Mouse (Mus musculus): ENCODE measurements around the gene Vav2. TPM values are rescaled to one million over a fixed set of nuclear protein-coding genes. Genes with fewer than 3 reads are reported as not detected.
A peak's percentile ranks its signal among the peaks of the same experiment; 100 is the strongest.

Gene Vav2
- polyA plus RNA-seq, 1 experiment from 2014 or later: 9.2 TPM

DNA sequence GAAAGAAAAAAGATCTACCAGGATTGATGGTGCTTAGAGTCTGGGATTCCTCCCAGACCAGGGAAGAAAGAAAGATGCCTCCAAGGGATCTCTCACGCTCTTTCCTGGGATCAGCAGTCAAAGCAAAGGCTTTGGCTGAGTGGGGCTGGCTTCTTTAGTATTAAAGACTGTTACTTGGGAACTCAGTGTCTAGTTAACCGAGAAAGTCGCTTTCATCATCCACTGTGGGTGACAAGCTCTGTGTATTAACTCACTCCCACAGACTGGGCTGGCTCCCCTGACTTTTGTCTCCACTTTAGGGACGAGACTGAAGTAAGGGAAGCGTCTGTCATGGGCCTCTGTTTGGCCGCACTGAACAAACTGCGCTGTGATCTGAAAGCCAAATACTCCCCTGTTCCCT lies 180.9 kb downstream of the Vav2 start:
- no peak overlapping the region for H3K9ac ChIP-seq (ENCODE audit: low read depth, low read length)
- H3K4me2 ChIP-seq (ENCODE audit: low read length): no peak overlapping the region
- no peaks in the 10 kb centered on the region for H3K4me1 ChIP-seq (ENCODE audit: control insufficient read depth, insufficient read depth, low read length)
- no peak overlapping the region for H3K27ac ChIP-seq (ENCODE audit: low read length)
- ATAC-seq: no peak
- 58% methylated on average over 7 of the region's 7 CpGs for WGBS
- no peaks in the 10 kb centered on the region for H3K36me3 ChIP-seq (ENCODE audit: control insufficient read depth, insufficient read depth, low read length)
- H3K9me3 ChIP-seq (replicated peaks; ENCODE audit: control insufficient read depth, low read length, poor library complexity, severe bottlenecking): no peaks in the 10 kb centered on the region
- H3K27me3 ChIP-seq (ENCODE audit: control insufficient read depth, insufficient read depth, low read depth, low read length): no peaks in the 10 kb centered on the region
- H3K4me3 ChIP-seq (ENCODE audit: low read depth, low read length): no peak overlapping the region

DNA sequence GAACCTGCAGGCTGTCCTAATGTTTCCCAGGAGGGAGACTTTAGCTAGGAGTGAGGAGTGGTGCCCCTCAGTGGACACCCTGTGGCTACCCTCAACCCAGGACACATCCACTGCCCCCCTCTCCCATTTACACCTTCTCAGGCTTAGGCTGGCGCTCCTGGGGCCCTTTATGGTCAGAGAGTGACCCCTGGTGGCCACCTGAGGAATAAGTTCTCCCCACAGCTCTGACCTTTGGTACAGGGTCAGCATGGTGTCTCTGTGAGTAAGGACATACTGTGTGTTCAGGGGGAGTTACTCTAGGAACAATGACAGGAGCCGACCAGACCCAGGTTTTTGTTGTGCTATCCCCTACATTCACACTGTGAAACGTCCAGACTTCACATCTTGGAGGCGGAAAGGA lies 189.5 kb downstream of the Vav2 start:
- H3K36me3 ChIP-seq (ENCODE audit: control insufficient read depth, insufficient read depth, low read length): no peaks in the 10 kb centered on the region
- no peak overlapping the region for H3K9ac ChIP-seq (ENCODE audit: low read depth, low read length)
- no peaks in the 10 kb centered on the region for H3K4me1 ChIP-seq (ENCODE audit: control insufficient read depth, insufficient read depth, low read length)
- no peaks in the 10 kb centered on the region for H3K27me3 ChIP-seq (ENCODE audit: control insufficient read depth, insufficient read depth, low read depth, low read length)
- H3K4me2 ChIP-seq (ENCODE audit: low read length): no peak overlapping the region
- no peak overlapping the region for H3K27ac ChIP-seq (ENCODE audit: low read length)
- WGBS: 28% methylated on average over 4 of the region's 4 CpGs
- ATAC-seq: peak; percentile 61; the same call in 1 of the 2 replicates
- H3K4me3 ChIP-seq (ENCODE audit: low read depth, low read length): no peak overlapping the region
- no peaks in the 10 kb centered on the region for H3K9me3 ChIP-seq (replicated peaks; ENCODE audit: control insufficient read depth, low read length, poor library complexity, severe bottlenecking)

DNA sequence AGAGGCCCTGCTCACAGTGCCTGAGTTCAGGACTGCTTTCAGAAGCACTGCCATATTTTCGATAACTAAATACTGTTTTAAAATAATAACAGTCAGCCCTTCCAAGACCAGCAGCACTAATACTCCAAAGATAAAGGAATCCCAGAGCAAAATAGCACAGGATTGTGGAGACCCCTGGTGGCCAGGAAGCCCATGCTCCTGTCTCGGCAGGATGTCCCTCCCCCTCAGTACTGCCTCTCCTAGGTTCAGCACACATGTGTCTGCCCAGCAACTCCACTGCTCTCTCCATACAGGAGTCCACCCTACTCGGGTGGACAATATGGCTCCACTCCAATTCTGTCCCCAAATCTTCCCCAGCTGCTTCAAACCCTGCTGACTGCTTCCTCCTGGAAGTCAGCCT lies 191.1 kb downstream of the Vav2 start:
- Histone ChIP-seq H3K36me3 (ENCODE audit: control insufficient read depth, insufficient read depth, low read length) (no peaks in the 10 kb centered on the region), H3K9ac (ENCODE audit: low read depth, low read length) (no peak overlapping the region), H3K9me3 (replicated peaks; ENCODE audit: control insufficient read depth, low read length, poor library complexity, severe bottlenecking) (no peaks in the 10 kb centered on the region), H3K27me3 (ENCODE audit: control insufficient read depth, insufficient read depth, low read depth, low read length) (no peaks in the 10 kb centered on the region), H3K4me3 (ENCODE audit: low read depth, low read length) (no peak overlapping the region), H3K4me1 (ENCODE audit: control insufficient read depth, insufficient read depth, low read length) (no peaks in the 10 kb centered on the region), H3K27ac (ENCODE audit: low read length) (no peak overlapping the region), H3K4me2 (ENCODE audit: low read length) (no peak overlapping the region)
- peak; percentile 70; the same call in 1 of the 2 replicates for ATAC-seq
- 24% methylated on average over 3 of the region's 3 CpGs for WGBS

DNA sequence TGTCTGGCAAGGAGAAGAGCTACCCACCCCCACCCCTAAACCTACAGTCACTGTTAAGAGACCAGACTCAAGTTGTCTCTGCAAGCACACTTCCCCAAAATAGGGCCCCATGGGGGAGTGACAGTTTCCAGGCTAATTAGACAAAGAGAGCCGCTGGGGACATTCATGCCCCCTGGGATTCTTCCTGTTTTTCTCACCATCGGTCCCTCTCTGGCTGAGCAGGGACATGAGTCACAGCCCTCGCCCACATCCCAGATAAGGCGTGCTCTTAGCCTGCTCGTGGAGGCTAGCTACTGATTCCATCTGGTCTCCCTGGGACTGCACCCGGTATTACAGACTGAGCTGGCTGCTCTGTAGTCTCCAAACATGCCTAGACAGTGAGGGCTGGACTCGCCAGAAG lies 194.5 kb downstream of the Vav2 start:
- WGBS: 35% methylated on average over 7 of the region's 7 CpGs

DNA sequence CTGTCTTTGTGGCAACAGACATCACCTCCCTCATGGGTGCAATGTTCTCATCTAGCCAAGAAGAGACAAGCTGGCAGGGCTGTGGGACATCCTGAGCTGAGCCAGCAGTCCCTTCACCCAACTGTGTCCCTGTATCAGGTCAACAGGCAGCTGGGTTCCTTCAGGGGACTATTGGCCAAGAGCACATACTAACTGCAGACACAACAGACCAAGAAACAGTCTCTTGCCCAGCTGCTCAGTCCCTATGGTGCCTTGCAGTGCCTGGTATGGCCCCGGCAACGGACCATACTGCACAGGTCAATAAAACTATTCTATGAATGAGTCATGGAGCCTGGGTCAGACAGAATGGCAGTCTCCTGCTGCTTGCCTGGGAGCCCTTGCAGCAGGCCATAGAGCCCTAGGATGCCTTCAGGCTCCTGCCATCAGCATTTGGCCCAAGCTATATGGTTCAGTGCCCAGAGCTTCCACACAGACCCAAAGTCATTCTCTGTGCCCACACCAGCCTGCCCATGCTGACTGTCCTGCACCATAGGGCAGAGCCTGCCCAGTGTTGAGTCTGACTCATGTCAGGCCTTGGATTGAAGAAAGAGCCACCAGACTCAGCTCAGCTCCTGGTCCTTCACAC lies 197.2 kb downstream of the Vav2 start:
- Histone ChIP-seq H3K27ac (ENCODE audit: low read length) (no peak overlapping the region), H3K4me3 (ENCODE audit: low read depth, low read length) (no peak overlapping the region), H3K36me3 (ENCODE audit: control insufficient read depth, insufficient read depth, low read length) (no peaks in the 10 kb centered on the region), H3K27me3 (ENCODE audit: control insufficient read depth, insufficient read depth, low read depth, low read length) (no peaks in the 10 kb centered on the region), H3K9me3 (replicated peaks; ENCODE audit: control insufficient read depth, low read length, poor library complexity, severe bottlenecking) (no peaks in the 10 kb centered on the region), H3K4me1 (ENCODE audit: control insufficient read depth, insufficient read depth, low read length) (no peaks in the 10 kb centered on the region), H3K4me2 (ENCODE audit: low read length) (no peak overlapping the region), H3K9ac (ENCODE audit: low read depth, low read length) (no peak overlapping the region)
- no peak for ATAC-seq
- WGBS: 98% methylated on average over 2 of the region's 2 CpGs

More for the DNA sequence above, 194.5 kb downstream of the Vav2 start:
- no peaks in the 10 kb centered on the region for H3K27me3 ChIP-seq (ENCODE audit: control insufficient read depth, insufficient read depth, low read depth, low read length)
- no peak for ATAC-seq
- H3K27ac ChIP-seq (ENCODE audit: low read length): no peak overlapping the region
- H3K4me2 ChIP-seq (ENCODE audit: low read length): no peak overlapping the region
- no peak overlapping the region for H3K9ac ChIP-seq (ENCODE audit: low read depth, low read length)
- no peaks in the 10 kb centered on the region for H3K36me3 ChIP-seq (ENCODE audit: control insufficient read depth, insufficient read depth, low read length)
- no peaks in the 10 kb centered on the region for H3K4me1 ChIP-seq (ENCODE audit: control insufficient read depth, insufficient read depth, low read length)
- H3K4me3 ChIP-seq (ENCODE audit: low read depth, low read length): no peak overlapping the region
- H3K9me3 ChIP-seq (replicated peaks; ENCODE audit: control insufficient read depth, low read length, poor library complexity, severe bottlenecking): no peaks in the 10 kb centered on the region

DNA sequence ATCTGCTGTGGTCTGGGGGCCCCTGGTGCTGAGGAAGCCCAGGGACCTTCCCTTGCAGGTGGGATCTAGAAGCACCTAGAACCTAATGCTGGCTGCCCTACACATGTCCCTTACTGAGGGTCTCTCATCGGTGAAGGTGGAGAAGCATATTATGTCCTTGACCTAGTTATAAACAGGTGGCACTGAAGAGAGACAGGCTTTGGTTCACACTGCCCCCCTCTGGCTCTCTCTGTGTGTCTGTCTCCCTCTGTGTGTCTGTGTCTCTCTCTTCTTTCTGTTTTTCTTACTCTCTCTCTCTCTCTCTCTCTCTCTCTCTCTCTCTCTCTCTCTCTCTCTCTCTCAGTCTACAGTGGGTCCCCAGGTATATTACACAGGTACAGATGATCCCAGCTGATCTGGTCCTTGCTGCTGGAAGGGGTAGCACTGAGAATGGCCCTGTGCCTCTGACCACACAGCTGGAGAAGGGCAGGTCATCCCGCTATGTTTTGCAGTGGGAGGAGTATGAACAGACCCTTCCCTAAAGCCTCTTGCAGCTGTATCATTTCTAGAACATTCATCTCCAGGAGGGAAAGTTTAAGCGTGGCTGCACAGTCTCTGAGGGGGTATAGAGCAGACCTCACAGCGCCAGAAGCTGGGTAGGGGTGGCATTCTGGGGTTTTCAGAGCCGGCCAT lies 197.9 kb downstream of the Vav2 start:
- Histone ChIP-seq H3K27ac (ENCODE audit: low read length) (no peak overlapping the region), H3K9ac (ENCODE audit: low read depth, low read length) (no peak overlapping the region), H3K4me1 (ENCODE audit: control insufficient read depth, insufficient read depth, low read length) (no peaks in the 10 kb centered on the region), H3K36me3 (ENCODE audit: control insufficient read depth, insufficient read depth, low read length) (no peaks in the 10 kb centered on the region), H3K9me3 (replicated peaks; ENCODE audit: control insufficient read depth, low read length, poor library complexity, severe bottlenecking) (no peaks in the 10 kb centered on the region), H3K4me2 (ENCODE audit: low read length) (no peak overlapping the region), H3K4me3 (ENCODE audit: low read depth, low read length) (no peak overlapping the region), H3K27me3 (ENCODE audit: control insufficient read depth, insufficient read depth, low read depth, low read length) (no peaks in the 10 kb centered on the region)
- 83% methylated on average over 5 of the region's 5 CpGs for WGBS
- no peak for ATAC-seq

DNA sequence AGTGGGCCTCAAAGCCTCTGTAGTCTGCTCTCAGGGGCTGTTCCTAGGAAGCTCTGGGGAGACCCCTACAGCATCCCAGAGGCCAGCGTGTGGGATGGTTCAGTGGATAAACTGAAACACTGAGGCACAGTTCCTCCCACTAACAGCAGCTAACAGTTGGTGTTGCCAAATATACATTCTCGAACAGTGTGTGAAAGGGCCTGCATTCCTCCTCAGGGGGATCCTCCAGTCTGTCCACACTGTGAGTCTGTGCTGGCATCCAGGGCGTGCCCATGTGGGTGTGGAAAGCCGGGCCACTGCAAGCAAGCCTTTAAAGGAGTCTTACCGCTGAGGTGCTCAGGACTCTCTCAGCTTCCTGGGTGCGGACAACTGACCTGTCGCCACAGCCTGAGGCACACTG lies 200.3 kb downstream of the Vav2 start:
- WGBS: 66% methylated on average over 7 of the region's 7 CpGs
- Histone ChIP-seq H3K4me3 (ENCODE audit: low read depth, low read length) (no peak overlapping the region), H3K9me3 (replicated peaks; ENCODE audit: control insufficient read depth, low read length, poor library complexity, severe bottlenecking) (no peaks in the 10 kb centered on the region), H3K27me3 (ENCODE audit: control insufficient read depth, insufficient read depth, low read depth, low read length) (no peaks in the 10 kb centered on the region), H3K9ac (ENCODE audit: low read depth, low read length) (no peak overlapping the region), H3K4me2 (ENCODE audit: low read length) (no peak overlapping the region), H3K4me1 (ENCODE audit: control insufficient read depth, insufficient read depth, low read length) (no peaks in the 10 kb centered on the region), H3K36me3 (ENCODE audit: control insufficient read depth, insufficient read depth, low read length) (no peaks in the 10 kb centered on the region), H3K27ac (ENCODE audit: low read length) (no peak overlapping the region)
- no peak for ATAC-seq

DNA sequence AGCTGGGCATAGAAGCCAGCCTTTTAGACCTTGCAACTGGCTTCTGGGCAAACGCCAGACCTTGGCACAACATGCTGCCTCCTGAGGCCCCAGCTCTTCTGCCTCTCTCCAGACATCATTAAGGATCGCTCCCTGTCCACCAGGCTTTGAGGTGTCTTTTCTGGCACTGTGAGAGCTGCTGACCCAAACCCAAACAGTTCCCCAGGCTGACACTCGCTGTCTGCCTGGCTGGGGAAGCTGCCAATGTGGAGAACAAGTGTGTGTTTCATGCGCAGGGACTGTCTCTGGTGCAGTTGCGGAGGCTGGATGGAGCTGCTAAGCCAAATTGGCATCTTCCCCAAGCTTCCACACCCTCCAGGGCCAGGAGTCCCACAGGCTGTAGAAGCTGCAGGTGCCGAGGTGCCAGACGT lies 203.8 kb downstream of the Vav2 start:
- no peak overlapping the region for H3K4me2 ChIP-seq (ENCODE audit: low read length)
- ATAC-seq: no peak
- no peak overlapping the region for H3K27ac ChIP-seq (ENCODE audit: low read length)
- no peak overlapping the region for H3K4me3 ChIP-seq (ENCODE audit: low read depth, low read length)
- no peaks in the 10 kb centered on the region for H3K9me3 ChIP-seq (replicated peaks; ENCODE audit: control insufficient read depth, low read length, poor library complexity, severe bottlenecking)
- H3K27me3 ChIP-seq (ENCODE audit: control insufficient read depth, insufficient read depth, low read depth, low read length): no peaks in the 10 kb centered on the region
- H3K9ac ChIP-seq (ENCODE audit: low read depth, low read length): no peak overlapping the region
- no peaks in the 10 kb centered on the region for H3K36me3 ChIP-seq (ENCODE audit: control insufficient read depth, insufficient read depth, low read length)
- 76% methylated on average over 7 of the region's 7 CpGs for WGBS
- H3K4me1 ChIP-seq (ENCODE audit: control insufficient read depth, insufficient read depth, low read length): no peaks in the 10 kb centered on the region

DNA sequence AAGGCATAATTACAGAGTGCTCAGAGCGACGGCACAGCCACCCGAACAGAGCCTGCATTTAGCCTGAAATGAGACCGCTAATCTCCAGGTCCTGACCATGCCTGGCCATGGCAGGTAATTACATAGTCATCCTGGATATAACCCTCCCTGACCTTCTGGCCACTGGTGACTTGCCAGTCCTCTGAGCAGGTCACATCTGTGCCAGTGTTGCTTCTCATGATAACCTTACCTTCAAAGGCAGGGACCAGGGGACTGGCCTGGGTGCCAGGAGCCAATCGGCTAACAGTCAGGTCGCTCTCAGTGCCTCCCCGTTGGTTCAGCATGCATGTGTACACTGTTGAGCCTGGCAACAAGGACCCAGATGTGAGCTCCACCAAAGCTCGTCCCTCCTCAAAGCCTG lies 208.3 kb downstream of the Vav2 start:
- Histone ChIP-seq H3K27me3 (ENCODE audit: control insufficient read depth, insufficient read depth, low read depth, low read length) (no peaks in the 10 kb centered on the region), H3K4me3 (ENCODE audit: low read depth, low read length) (no peak overlapping the region), H3K27ac (ENCODE audit: low read length) (no peak overlapping the region), H3K36me3 (ENCODE audit: control insufficient read depth, insufficient read depth, low read length) (no peaks in the 10 kb centered on the region), H3K4me2 (ENCODE audit: low read length) (no peak overlapping the region), H3K9ac (ENCODE audit: low read depth, low read length) (no peak overlapping the region), H3K9me3 (replicated peaks; ENCODE audit: control insufficient read depth, low read length, poor library complexity, severe bottlenecking) (no peaks in the 10 kb centered on the region), H3K4me1 (ENCODE audit: control insufficient read depth, insufficient read depth, low read length) (no peaks in the 10 kb centered on the region)
- ATAC-seq: no peak
- 89% methylated on average over 8 of the region's 8 CpGs for WGBS

All from midbrain, embryonic 16.5 days (tissue).